Mouse (Mus musculus): ENCODE measurements around the gene Adgrl4. TPM values are rescaled to one million over a fixed set of nuclear protein-coding genes. Genes with fewer than 3 reads are reported as not detected.

The Adgrl4 gene
- 12.2 and 15.5 TPM in 2 replicates for polyA plus RNA-seq (2014; fragmentation: Nextera tagmentation; extraction: Ambion mirVana)

DNA sequence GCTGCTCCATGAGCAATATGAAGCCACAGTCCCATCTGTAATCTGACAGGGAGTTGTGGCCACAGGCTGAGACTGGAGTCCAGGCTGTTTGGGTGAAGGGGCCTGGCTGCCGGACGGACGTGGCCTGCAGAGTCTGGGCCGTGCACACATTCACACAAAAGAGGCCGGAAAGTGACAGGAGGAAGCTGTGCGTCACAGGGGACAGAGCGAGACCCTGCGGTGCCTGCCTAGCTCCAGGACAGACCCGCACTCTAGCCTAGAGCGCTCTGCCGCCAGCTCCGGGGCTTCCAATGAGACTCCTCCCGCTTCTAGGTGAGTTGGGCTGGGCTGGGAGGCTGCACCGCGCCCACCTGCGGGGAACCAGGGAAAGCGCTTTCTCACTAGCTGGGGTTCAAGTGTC is at the start of gene Adgrl4:
Gene Adgrl4, plus strand, starts transcription at position 195 of the 400 bp plus-strand sequence.
- Histone ChIP-seq H3K4me2 (ENCODE audit: low read length) (peak within 1 kb of the TSS; percentile 50), H3K4me3 (replicated peaks; ENCODE audit: low read depth, low read length) (peak within 1 kb of the TSS; percentile 21), H3K27me3 (ENCODE audit: control insufficient read depth, insufficient read depth, low read length) (no peaks in the 10 kb centered on the region), H3K36me3 (ENCODE audit: control insufficient read depth, insufficient read depth, low read length) (no peaks in the 10 kb centered on the region), H3K9ac (replicated peaks; ENCODE audit: low read length) (peak within 1 kb of the TSS; percentile 43; the same call in 1 of the 2 replicates), H3K9me3 (ENCODE audit: control insufficient read depth, low read length) (no peaks in the 10 kb centered on the region), H3K4me1 (ENCODE audit: control insufficient read depth, insufficient read depth, low read length) (peaks cover 6% of the 10 kb centered on the region; the same call in 1 of the 2 replicates), H3K27ac (replicated peaks; ENCODE audit: low read depth, low read length) (no peak within 1 kb of the TSS)
- 4% methylated on average over 17 of the region's 17 CpGs for WGBS
- ATAC-seq (ENCODE audit: low FRiP score, low TSS enrichment) (peak; percentile 40; the same call in 1 of the 2 replicates), DNase-seq (peak; percentile 26)

DNA sequence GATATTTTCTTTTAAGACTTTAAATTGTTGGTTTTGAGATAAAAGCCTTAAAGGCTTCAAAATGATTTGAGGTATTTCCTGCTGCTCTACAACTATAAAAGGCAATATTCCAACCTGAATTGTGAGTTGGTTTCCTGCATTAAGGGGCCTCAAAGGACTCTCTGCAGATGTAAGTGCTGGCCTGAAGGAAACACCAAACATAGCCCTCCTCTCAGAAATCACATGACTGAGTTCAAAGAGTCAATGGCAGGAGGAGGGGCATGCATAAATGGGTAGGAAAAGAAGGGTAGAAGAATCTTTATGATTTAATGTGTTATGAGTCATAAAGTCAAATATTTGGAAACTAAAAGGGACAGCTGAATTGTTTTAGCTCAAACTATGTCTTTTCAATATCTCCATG is 46.8 kb upstream of the Adgrl4 start:
- Histone ChIP-seq H3K9ac (replicated peaks; ENCODE audit: low read length) (no peak overlapping the region), H3K36me3 (ENCODE audit: control insufficient read depth, insufficient read depth, low read length) (no peaks in the 10 kb centered on the region), H3K4me3 (replicated peaks; ENCODE audit: low read depth, low read length) (no peak overlapping the region), H3K27me3 (ENCODE audit: control insufficient read depth, insufficient read depth, low read length) (no peaks in the 10 kb centered on the region), H3K27ac (replicated peaks; ENCODE audit: low read depth, low read length) (no peak overlapping the region), H3K4me1 (ENCODE audit: control insufficient read depth, insufficient read depth, low read length) (no peaks in the 10 kb centered on the region), H3K9me3 (ENCODE audit: control insufficient read depth, low read length) (no peaks in the 10 kb centered on the region), H3K4me2 (ENCODE audit: low read length) (no peak overlapping the region)
- no peak for ATAC-seq (ENCODE audit: low FRiP score, low TSS enrichment)
- DNase-seq, result no peak

DNA sequence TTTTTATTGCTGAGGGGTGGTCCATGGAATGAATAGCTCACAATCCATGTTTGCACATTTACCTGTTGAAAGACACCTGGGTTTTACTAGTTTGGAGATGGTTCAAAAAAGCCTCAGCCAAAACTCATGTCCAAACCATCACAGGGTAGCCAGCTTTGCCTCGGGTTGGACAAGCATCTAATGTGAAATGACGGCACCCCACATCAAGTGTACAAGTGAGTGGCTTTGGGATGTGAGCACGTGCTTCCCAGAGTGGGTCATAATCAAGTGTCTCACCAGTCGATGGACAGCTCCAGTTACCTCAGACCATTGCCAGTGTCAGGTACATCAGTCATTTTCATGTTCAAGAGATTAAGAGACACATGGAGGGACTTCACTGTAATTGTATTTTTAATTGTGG is 44.8 kb upstream of the Adgrl4 start:
- no peaks in the 10 kb centered on the region for H3K27me3 ChIP-seq (ENCODE audit: control insufficient read depth, insufficient read depth, low read length)
- H3K4me2 ChIP-seq (ENCODE audit: low read length), result no peak overlapping the region
- 87% methylated on average over 4 of the region's 4 CpGs for WGBS
- no peak overlapping the region for H3K4me3 ChIP-seq (replicated peaks; ENCODE audit: low read depth, low read length)
- no peaks in the 10 kb centered on the region for H3K4me1 ChIP-seq (ENCODE audit: control insufficient read depth, insufficient read depth, low read length)
- ATAC-seq (ENCODE audit: low FRiP score, low TSS enrichment), result no peak
- no peak for DNase-seq
- no peaks in the 10 kb centered on the region for H3K36me3 ChIP-seq (ENCODE audit: control insufficient read depth, insufficient read depth, low read length)
- no peak overlapping the region for H3K9ac ChIP-seq (replicated peaks; ENCODE audit: low read length)
- no peak overlapping the region for H3K27ac ChIP-seq (replicated peaks; ENCODE audit: low read depth, low read length)
- H3K9me3 ChIP-seq (ENCODE audit: control insufficient read depth, low read length), result no peaks in the 10 kb centered on the region

DNA sequence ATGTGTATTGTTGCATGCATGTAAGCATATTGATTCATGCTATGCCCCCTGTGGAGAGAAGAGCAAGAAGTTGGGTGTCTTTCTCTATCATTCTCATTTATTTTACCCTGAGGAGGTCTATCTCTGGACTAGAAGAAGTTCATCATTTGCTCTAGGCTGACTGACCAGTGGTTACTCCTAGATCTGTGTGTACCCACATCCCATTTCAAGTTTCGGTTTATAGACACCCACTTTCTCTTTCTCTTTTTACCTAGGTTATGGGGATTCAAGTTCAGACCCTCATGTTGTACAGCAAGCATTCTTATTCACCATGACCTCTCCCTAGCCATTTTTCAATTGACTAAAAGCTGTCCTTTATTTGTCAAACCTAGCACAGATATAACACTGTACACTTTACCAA is 44.4 kb upstream of the Adgrl4 start:
- Histone ChIP-seq H3K4me3 (replicated peaks; ENCODE audit: low read depth, low read length) (no peak overlapping the region), H3K27ac (replicated peaks; ENCODE audit: low read depth, low read length) (no peak overlapping the region), H3K4me1 (ENCODE audit: control insufficient read depth, insufficient read depth, low read length) (no peaks in the 10 kb centered on the region), H3K4me2 (ENCODE audit: low read length) (no peak overlapping the region), H3K27me3 (ENCODE audit: control insufficient read depth, insufficient read depth, low read length) (no peaks in the 10 kb centered on the region), H3K36me3 (ENCODE audit: control insufficient read depth, insufficient read depth, low read length) (no peaks in the 10 kb centered on the region), H3K9ac (replicated peaks; ENCODE audit: low read length) (no peak overlapping the region), H3K9me3 (ENCODE audit: control insufficient read depth, low read length) (no peaks in the 10 kb centered on the region)
- no peak for ATAC-seq (ENCODE audit: low FRiP score, low TSS enrichment)
- 87% methylated on average over 1 of the region's 1 CpGs for WGBS
- no peak for DNase-seq

DNA sequence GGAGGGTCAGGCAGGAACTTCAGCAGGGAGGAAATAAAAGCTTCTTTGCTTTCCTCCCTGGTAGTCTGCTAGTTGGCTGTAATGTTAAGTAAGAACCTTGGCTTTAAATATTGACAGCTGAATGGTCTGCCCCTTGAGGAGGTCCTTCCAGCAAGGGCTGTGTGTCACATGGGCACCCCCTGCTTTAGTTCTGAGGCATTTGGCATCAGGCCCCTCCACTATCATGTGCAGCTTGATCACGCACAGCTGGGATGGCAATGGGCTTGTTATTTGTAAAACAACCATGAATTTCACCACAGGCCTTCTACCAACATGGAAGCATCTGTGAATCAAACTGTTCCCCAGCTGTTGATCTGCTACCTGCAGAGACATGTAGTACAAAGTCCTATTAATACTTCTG is 38.4 kb upstream of the Adgrl4 start:
- 90% methylated on average over 1 of the region's 1 CpGs for WGBS
- Histone ChIP-seq H3K36me3 (ENCODE audit: control insufficient read depth, insufficient read depth, low read length) (no peaks in the 10 kb centered on the region), H3K27ac (replicated peaks; ENCODE audit: low read depth, low read length) (no peak overlapping the region), H3K9me3 (ENCODE audit: control insufficient read depth, low read length) (no peaks in the 10 kb centered on the region), H3K4me3 (replicated peaks; ENCODE audit: low read depth, low read length) (no peak overlapping the region), H3K4me1 (ENCODE audit: control insufficient read depth, insufficient read depth, low read length) (no peaks in the 10 kb centered on the region), H3K9ac (replicated peaks; ENCODE audit: low read length) (no peak overlapping the region), H3K27me3 (ENCODE audit: control insufficient read depth, insufficient read depth, low read length) (no peaks in the 10 kb centered on the region), H3K4me2 (ENCODE audit: low read length) (no peak overlapping the region)
- ATAC-seq (ENCODE audit: low FRiP score, low TSS enrichment) (no peak), DNase-seq (no peak)

DNA sequence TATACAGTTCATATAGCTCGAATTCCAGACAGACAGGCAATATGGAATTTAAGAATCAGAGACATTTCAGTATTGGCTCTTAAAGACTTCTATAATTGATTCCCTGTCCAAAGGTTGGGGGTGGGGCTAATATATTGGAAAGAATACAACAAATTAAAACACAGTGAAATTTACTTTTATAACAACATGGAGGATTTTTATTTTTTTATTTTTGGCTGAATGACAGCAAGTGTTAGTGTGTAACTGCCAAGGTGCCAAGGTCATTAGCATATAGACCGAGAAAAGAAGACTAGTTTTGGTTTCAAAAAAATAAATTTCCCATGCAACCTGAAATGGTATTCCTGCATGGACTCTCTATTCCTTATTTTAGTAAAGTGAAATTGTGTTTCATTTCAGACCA is 26.7 kb upstream of the Adgrl4 start:
- Histone ChIP-seq H3K4me1 (ENCODE audit: control insufficient read depth, insufficient read depth, low read length) (no peaks in the 10 kb centered on the region), H3K27me3 (ENCODE audit: control insufficient read depth, insufficient read depth, low read length) (no peaks in the 10 kb centered on the region), H3K9ac (replicated peaks; ENCODE audit: low read length) (no peak overlapping the region), H3K4me2 (ENCODE audit: low read length) (no peak overlapping the region), H3K36me3 (ENCODE audit: control insufficient read depth, insufficient read depth, low read length) (no peaks in the 10 kb centered on the region), H3K9me3 (ENCODE audit: control insufficient read depth, low read length) (no peaks in the 10 kb centered on the region), H3K27ac (replicated peaks; ENCODE audit: low read depth, low read length) (no peak overlapping the region), H3K4me3 (replicated peaks; ENCODE audit: low read depth, low read length) (no peak overlapping the region)
- ATAC-seq (ENCODE audit: low FRiP score, low TSS enrichment) (no peak), DNase-seq (no peak)
- 84% methylated on average over 2 of the region's 2 CpGs for WGBS

DNA sequence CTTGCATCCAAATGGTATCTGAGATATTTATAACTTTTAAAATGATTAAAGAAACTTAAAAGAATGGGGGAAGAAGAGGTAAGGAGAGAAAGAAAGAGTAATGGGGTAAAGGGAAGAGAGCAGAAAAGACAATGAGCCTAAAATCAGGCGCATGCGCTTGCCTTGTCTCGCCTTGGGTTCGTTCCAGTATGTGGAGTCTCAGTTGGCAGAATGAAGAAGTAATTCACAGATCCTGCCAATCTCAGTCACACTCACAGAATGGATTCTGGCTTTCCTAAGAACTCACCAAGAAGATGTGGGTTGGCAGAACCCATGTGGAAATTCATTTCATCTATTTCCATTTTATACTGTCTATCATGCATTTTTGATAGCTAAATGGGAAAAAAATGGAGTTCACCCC is 26.2 kb upstream of the Adgrl4 start:
- H3K36me3 ChIP-seq (ENCODE audit: control insufficient read depth, insufficient read depth, low read length), result no peaks in the 10 kb centered on the region
- no peaks in the 10 kb centered on the region for H3K9me3 ChIP-seq (ENCODE audit: control insufficient read depth, low read length)
- no peak overlapping the region for H3K27ac ChIP-seq (replicated peaks; ENCODE audit: low read depth, low read length)
- no peaks in the 10 kb centered on the region for H3K27me3 ChIP-seq (ENCODE audit: control insufficient read depth, insufficient read depth, low read length)
- no peak overlapping the region for H3K9ac ChIP-seq (replicated peaks; ENCODE audit: low read length)
- ATAC-seq (ENCODE audit: low FRiP score, low TSS enrichment) (no peak), DNase-seq (peak; percentile 28)
- H3K4me3 ChIP-seq (replicated peaks; ENCODE audit: low read depth, low read length), result no peak overlapping the region
- 90% methylated on average over 4 of the region's 4 CpGs for WGBS
- H3K4me2 ChIP-seq (ENCODE audit: low read length), result no peak overlapping the region
- no peaks in the 10 kb centered on the region for H3K4me1 ChIP-seq (ENCODE audit: control insufficient read depth, insufficient read depth, low read length)

DNA sequence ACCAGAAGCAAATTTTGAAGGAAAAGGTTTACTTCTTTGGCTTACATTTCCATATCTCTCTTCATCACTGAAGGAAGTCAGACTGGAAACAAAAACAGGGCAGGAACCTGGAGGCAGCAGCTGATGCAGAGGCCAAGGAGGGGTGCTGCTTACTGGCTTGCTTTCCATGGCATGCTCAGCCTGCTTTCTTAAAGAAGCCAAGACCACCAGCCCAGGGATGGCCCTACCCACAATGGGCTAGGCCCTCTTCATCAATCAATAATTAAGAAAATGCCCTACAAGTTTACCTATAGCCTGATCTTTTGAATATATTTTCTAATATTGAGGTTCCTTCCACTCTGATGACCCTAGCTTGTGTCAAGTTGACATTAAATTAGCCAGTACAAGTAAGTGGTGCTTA is 20.8 kb upstream of the Adgrl4 start:
- Histone ChIP-seq H3K4me2 (ENCODE audit: low read length) (no peak overlapping the region), H3K27me3 (ENCODE audit: control insufficient read depth, insufficient read depth, low read length) (no peaks in the 10 kb centered on the region), H3K9ac (replicated peaks; ENCODE audit: low read length) (no peak overlapping the region), H3K9me3 (ENCODE audit: control insufficient read depth, low read length) (no peaks in the 10 kb centered on the region), H3K4me3 (replicated peaks; ENCODE audit: low read depth, low read length) (no peak overlapping the region), H3K36me3 (ENCODE audit: control insufficient read depth, insufficient read depth, low read length) (no peaks in the 10 kb centered on the region), H3K4me1 (ENCODE audit: control insufficient read depth, insufficient read depth, low read length) (no peaks in the 10 kb centered on the region), H3K27ac (replicated peaks; ENCODE audit: low read depth, low read length) (no peak overlapping the region)
- no peak for DNase-seq
- ATAC-seq (ENCODE audit: low FRiP score, low TSS enrichment), result no peak

DNA sequence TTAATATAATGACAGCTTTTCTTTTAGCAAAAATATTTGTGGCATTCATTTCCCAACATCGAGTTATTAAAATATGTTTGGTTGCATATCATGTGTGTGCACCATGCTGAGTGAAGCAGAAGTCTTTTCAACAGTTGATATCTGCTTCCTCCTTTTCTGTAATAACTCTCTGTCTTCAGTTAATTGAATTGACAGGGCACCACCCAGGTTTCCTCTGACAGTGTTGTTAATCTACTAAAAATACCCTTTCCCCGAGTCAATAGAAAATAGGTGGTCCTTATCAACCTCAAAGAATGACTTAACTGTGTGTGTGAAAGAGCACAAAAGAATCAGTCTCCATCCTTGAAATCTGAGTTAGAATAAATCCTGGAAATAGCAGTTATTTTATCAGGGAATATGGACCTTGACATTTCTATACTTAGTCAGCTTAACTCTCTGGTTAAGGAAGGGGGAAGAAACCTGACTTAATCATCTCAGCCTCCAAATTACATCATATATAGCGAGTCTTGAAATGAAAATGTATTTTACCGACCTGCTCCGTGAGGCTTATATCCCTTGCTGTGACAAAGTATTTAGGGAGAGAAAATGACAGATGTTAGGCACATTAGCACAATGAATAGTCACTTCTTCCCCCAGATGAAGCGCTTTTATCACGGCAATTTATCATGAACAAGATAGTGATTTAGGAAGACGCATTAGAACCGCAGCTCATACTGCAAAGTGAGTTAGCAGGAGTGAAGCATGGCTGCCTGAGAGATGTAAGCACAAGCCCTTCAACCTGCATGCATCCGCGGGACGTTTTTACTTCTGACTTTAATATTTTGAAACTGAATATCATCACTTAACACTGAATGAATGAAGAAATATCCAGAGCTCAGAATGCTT is 19.8 kb upstream of the Adgrl4 start:
- H3K36me3 ChIP-seq (ENCODE audit: control insufficient read depth, insufficient read depth, low read length), result no peaks in the 10 kb centered on the region
- H3K9me3 ChIP-seq (ENCODE audit: control insufficient read depth, low read length), result no peaks in the 10 kb centered on the region
- no peak overlapping the region for H3K27ac ChIP-seq (replicated peaks; ENCODE audit: low read depth, low read length)
- DNase-seq (peak; percentile 24), ATAC-seq (ENCODE audit: low FRiP score, low TSS enrichment) (no peak)
- no peak overlapping the region for H3K9ac ChIP-seq (replicated peaks; ENCODE audit: low read length)
- H3K27me3 ChIP-seq (ENCODE audit: control insufficient read depth, insufficient read depth, low read length), result no peaks in the 10 kb centered on the region
- no peaks in the 10 kb centered on the region for H3K4me1 ChIP-seq (ENCODE audit: control insufficient read depth, insufficient read depth, low read length)
- H3K4me2 ChIP-seq (ENCODE audit: low read length), result no peak overlapping the region
- no peak overlapping the region for H3K4me3 ChIP-seq (replicated peaks; ENCODE audit: low read depth, low read length)
- WGBS, result 62% methylated on average over 12 of the region's 12 CpGs
